ENCODE assay signal across 9 mouse cellular contexts in genomic region chr11:69799394-69800137, GRCm38 (mm10). TPM values are rescaled to one million over a fixed set of nuclear protein-coding genes. Genes with fewer than 3 reads are reported as not detected.
DNase-seq lines count a peak whose midpoint lies in the region; ATAC-seq and TF ChIP-seq lines count a peak whose summit lies in the region.
"Had no signal": no experiment of that assay in that cellular context is flagged by ENCODE, and none has a peak within 500 bp of the region (broad histone marks: within the 10 kb centered on the region; RNA-seq: fewer than 3 reads in every experiment).

No protein-coding gene starts in this region.

- no peaks in the 10 kb centered on the region for H3K9me3 ChIP-seq in hindbrain, embryonic 15.5 days

- H3K27ac ChIP-seq in layer of hippocampus, adult 2 months = peak overlapping the region; percentile 82; the same call in 1 of the 2 replicates
- peak overlapping the region; percentile 94 for H3K27ac ChIP-seq in bone marrow macrophage, adult 2 months (ENCODE audit: insufficient read depth, low read depth, low read length)
- H3K27ac ChIP-seq in hindbrain, embryonic 15.5 days (replicated peaks) = peak overlapping the region; percentile 96
- H3K27ac ChIP-seq: macrophage had no signal

- DNase-seq in layer of hippocampus, adult 2 months (ENCODE audit: low spot score in 2 of 2) = no peak
- DNase-seq in layer of hippocampus, adult 11-12 months (ENCODE audit: low spot score) = no peak
- peak; percentile 19 for DNase-seq in naive thymus-derived CD4-positive, alpha-beta T cell, adult 2 months (ENCODE audit: low read depth)
- no peak for DNase-seq in right cerebral cortex, adult 18-20 months
- DNase-seq in cerebellum, adult 11 months = no peak
- no peak for DNase-seq in frontal cortex, postnatal 36 days (ENCODE audit: low spot score in 2 of 2)

- peaks cover 29% of the 10 kb centered on the region for H3K4me1 ChIP-seq in bone marrow macrophage, adult 2 months (ENCODE audit: control insufficient read depth, insufficient read depth, low read length)
- H3K4me1 ChIP-seq in hindbrain, embryonic 15.5 days (replicated peaks) = peaks cover 68% of the 10 kb centered on the region

- H3K4me3 ChIP-seq in layer of hippocampus, adult 2 months = peak overlapping the region; percentile 63; the same call in 1 of the 2 replicates
- H3K4me3 ChIP-seq in bone marrow macrophage, adult 2 months (ENCODE audit: insufficient read depth, low read length) = peak overlapping the region; percentile 75
- H3K4me3 ChIP-seq in hindbrain, embryonic 15.5 days = peak overlapping the region; percentile 69

- TF ChIP-seq CTCF in layer of hippocampus, adult 2 months (conservative IDR thresholded peaks at IDR 0.05) = peak; percentile 13; the same call in 1 of the 2 replicates
- 0 out of 2 replicates have a peak, but pooled peaks have one; percentile 15 for TF ChIP-seq CTCF in bone marrow macrophage, adult 2 months (IDR thresholded peaks at IDR 0.05; ENCODE audit: low read depth, low read length)

- no peak for ATAC-seq in hindbrain, embryonic 15.5 days (ENCODE audit: low FRiP score, low read depth)

- no peak for TF ChIP-seq POLR2A in bone marrow macrophage, adult 2 months (IDR thresholded peaks at IDR 0.05; ENCODE audit: borderline replicate concordance, low read depth, low read length)

- 15% methylated on average over 12 of the region's 12 CpGs for WGBS in hindbrain, embryonic 15.5 days

- H3K27me3 ChIP-seq in hindbrain, embryonic 15.5 days = peaks cover 5% of the 10 kb centered on the region

- no peaks in the 10 kb centered on the region for H3K36me3 ChIP-seq in hindbrain, embryonic 15.5 days

- H3K9ac ChIP-seq in hindbrain, embryonic 15.5 days = peak overlapping the region; percentile 69

- peak overlapping the region; percentile 94 for H3K4me2 ChIP-seq in hindbrain, embryonic 15.5 days

RNA-seq across cellular contexts. Expression of gene Fgf11, which starts 2.1 kb away (rescaled TPM):
- 10 to 100 TPM; 25.6 to 28.0 TPM for total RNA-seq in layer of hippocampus, adult 2 months (2021)
- polyA plus RNA-seq in bone marrow macrophage, adult 2 months (2012; ENCODE audit: insufficient read depth, insufficient read length, missing spikeins) = 27.9 and 29.7 TPM in 2 replicates
- polyA plus RNA-seq in hindbrain, embryonic 15.5 days (2015; fragmentation: Nextera tagmentation; extraction: Ambion mirVana) = 5.7 and 7.1 TPM in 2 replicates

RNA-seq across cellular contexts. Expression of gene Chrnb1, which starts 3.8 kb away (rescaled TPM):
- 1 to 10 TPM; 1.1 to 1.3 TPM for total RNA-seq in layer of hippocampus, adult 2 months (2021)
- polyA plus RNA-seq in bone marrow macrophage, adult 2 months (2012; ENCODE audit: insufficient read depth, insufficient read length, missing spikeins) = 1.0 and 1.8 TPM in 2 replicates
- 1.2 and 2.2 TPM in 2 replicates for polyA plus RNA-seq in hindbrain, embryonic 15.5 days (2015; fragmentation: Nextera tagmentation; extraction: Ambion mirVana)
- polyA plus RNA-seq: macrophage had no signal

RNA-seq across cellular contexts. Expression of gene Tmem102, which starts 5.9 kb away (rescaled TPM):
- total RNA-seq in layer of hippocampus, adult 2 months (2021) = not detected
- polyA plus RNA-seq in bone marrow macrophage, adult 2 months (2012; ENCODE audit: insufficient read depth, insufficient read length, missing spikeins) = not detected in 2 replicates
- polyA plus RNA-seq in hindbrain, embryonic 15.5 days (2015; fragmentation: Nextera tagmentation; extraction: Ambion mirVana) = 1.1 and 2.0 TPM in 2 replicates
- polyA plus RNA-seq: macrophage had no signal

RNA-seq across cellular contexts. Expression of gene Gm39566, which starts 15.5 kb away (rescaled TPM):
- total RNA-seq in layer of hippocampus, adult 2 months (2021) = not detected
- not detected in 2 replicates for polyA plus RNA-seq in bone marrow macrophage, adult 2 months (2012; ENCODE audit: insufficient read depth, insufficient read length, missing spikeins)
- polyA plus RNA-seq in hindbrain, embryonic 15.5 days (2015; fragmentation: Nextera tagmentation; extraction: Ambion mirVana) = not detected in 2 replicates
- polyA plus RNA-seq: macrophage had no signal

RNA-seq across cellular contexts. Expression of gene Spem2, which starts 18.7 kb away (rescaled TPM):
- not detected for total RNA-seq in layer of hippocampus, adult 2 months (2021)
- polyA plus RNA-seq in bone marrow macrophage, adult 2 months (2012; ENCODE audit: insufficient read depth, insufficient read length, missing spikeins) = not detected in 2 replicates
- polyA plus RNA-seq in hindbrain, embryonic 15.5 days (2015; fragmentation: Nextera tagmentation; extraction: Ambion mirVana) = not detected in 2 replicates
- polyA plus RNA-seq: macrophage had no signal
